Mouse (Mus musculus) thymus, postnatal 0 days (tissue): ENCODE data around the gene Daw1. TPM values are rescaled to one million over a fixed set of nuclear protein-coding genes. Genes with fewer than 3 reads are reported as not detected.

Experiments
- DNase-seq: peaks from one replicate; pipeline ENCODE4 v3.0.0-alpha.2; 2015; ENCODE audit warnings: low spot score
- polyA plus RNA-seq: library from polyadenylated mRNA; unstranded; fragments of >200 nt; fragmentation: Nextera tagmentation; extraction: Ambion mirVana; gene quantifications from 2 replicates; pipeline ENCODE4 v1.2.1, GENCODE M21; 2015

Gene Daw1
- polyA plus RNA-seq, result 0.08 TPM in 1 of 2 replicates, not detected in the other

DNA sequence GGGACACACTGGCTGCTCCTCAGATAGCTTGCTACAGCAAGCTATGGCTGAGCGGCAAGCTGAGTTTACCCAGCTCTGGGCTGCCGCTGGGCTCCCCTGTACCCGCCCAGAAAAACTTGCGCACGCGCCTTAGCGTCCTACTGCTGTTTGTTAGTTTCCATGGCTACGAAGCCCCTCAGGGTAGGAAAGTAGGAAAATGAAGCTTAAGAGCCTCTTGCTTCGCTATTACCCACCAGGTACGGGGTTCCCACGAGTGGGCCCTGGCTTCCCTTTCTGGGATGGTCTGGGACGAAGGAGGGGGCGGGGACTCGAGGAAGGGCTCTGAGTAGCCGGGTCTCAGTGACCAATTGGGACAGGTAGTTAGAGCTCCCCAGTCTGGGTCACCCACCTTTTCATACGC is at the start of gene Daw1:
Daw1 (plus strand) TSS at position 150 of the 400 bp plus-strand sequence.
- DNase-seq, result peak; percentile 7

DNA sequence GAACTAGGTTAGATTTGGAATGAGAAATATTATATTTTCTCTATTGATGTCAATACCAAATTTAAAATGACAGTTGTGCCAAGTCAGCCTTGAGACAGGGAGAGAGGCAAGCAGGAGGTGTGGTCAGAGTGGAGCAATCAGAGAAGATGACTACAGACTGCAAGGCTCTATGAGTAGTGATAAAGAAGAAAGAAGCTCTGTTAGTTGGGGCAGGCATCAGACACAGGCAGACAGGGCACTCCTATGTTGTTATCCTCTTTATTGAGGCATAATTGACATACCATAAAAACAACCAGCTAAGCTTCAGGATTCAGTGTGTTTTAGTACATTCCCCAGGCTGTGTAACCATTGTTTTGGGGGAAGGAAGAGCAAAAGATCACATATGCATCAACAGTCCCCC is 48.6 kb upstream of the Daw1 start:
- no peak for DNase-seq

DNA sequence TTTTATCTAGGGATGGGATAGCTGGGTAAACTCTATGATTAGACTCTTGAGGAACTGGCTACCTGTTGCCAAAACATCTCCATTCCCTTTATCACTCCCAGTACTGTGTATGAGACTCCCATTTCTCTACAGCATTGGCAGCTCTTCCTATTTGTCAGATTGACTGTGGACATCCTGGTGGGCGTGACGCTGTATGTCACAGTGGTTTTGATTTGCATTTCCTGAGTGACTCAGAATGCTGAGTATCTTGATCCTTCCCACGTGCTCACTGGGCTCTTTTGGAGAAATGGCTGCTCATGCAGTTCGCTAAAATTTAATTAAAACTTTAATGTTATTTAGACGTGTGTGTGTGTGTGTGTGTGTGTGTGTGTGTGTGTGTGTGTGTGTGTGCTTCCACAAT is 47.8 kb upstream of the Daw1 start:
- no peak for DNase-seq

DNA sequence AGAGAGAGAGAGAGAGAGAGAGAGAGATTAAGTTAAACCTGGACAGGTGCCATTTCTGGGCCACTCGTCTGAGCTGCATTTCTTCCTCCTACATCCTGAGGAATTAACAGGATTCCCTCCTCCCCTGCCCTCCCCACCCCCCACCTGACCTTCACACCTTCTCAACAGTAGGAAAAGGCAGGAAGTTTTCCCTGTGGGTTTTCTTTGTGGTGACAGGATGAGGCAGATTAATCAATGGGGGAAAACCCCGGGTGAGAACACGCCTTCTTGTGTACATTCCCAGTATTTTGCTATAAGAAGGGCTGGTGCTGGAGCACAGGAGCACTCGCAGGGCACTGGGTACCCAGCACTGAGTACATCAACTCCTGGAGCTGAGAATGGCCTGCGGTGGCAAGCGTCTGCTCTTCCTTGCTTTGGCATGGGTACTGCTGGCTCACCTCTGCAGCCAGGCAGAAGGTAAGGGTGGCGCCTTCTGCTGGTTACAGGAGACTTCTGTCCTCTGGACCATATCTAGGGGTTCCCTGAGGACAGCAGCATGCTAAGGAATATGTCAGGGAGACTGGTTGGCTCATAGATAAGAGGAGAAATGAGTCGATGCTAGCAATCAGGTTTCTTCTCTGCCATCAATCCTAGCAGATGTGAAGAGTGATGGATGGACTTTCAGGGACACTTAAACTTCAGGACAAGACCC is 43.0 kb upstream of the Daw1 start, which contains the start of gene Ccl20:
Ccl20 (plus strand) TSS at position 320 of the 691 bp plus-strand sequence.
- DNase-seq, result no peak

DNA sequence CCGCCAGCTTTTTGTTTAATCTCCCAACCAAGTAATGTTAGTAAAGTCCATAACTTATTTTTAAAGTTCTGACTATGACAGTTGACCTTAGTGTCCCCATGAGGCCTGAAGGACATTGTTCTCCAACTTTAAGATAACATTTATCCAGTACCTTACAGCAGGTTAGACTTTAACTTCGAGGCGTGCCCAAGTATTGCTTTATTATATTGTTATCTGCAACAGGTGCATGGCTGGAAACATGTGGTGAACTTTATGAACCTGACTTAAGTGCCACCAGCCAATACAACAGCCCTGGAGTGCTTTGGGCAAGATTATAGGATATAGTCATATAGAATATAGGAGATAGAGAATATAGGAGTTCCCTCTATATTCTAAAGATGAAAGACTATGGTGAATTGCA is 42.3 kb upstream of the Daw1 start:
- no peak for DNase-seq

DNA sequence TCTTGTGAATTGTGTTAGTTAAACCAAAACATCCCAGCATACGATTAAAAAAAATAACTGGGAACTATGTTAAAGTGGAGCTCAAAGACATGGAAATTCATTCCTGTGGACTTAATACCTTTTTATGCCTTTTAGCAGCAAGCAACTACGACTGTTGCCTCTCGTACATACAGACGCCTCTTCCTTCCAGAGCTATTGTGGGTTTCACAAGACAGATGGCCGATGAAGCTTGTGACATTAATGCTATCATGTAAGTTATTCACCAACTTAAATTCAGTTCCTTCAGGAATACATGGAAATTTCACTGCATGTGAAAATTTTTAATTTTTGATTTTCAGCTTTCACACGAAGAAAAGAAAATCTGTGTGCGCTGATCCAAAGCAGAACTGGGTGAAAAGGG is 41.9 kb upstream of the Daw1 start:
- DNase-seq, result no peak

DNA sequence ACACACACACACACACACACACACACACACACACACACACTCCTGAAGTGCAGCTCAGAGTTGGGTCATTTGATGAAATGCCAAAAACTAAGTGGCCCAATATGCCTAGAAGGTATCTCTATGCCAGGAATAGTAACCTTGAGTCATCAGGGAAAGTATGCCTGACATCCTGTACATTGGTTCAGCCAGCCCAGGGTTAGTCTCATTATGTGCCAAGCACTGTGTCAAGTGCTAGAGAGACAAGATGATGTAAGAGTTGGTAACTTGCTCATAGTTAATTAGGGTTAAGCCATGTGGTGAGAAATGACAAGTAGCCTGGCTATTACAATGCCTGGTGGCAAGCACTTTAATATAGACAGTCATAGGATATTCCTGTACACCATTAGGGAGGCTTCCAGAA is 39.6 kb upstream of the Daw1 start:
- DNase-seq, result no peak

DNA sequence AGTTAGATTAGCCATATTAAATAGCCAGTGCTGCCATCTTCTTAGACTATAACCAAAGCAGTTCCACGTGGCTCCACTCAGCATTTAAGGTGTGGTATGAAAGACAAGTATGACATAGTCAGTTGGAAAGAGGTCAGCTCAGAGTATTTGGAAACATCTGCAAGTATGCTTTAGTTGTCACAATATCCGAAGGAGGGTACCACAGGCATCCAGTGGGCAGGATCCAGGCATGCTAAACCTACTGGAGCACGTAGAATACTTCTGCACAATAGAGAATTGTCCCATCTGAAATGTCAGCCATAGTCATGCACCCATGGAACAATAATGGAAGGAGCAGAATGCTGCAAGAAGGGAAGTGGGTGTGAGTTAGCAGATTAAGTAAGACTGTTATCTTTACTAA is 39.2 kb upstream of the Daw1 start:
- no peak for DNase-seq

DNA sequence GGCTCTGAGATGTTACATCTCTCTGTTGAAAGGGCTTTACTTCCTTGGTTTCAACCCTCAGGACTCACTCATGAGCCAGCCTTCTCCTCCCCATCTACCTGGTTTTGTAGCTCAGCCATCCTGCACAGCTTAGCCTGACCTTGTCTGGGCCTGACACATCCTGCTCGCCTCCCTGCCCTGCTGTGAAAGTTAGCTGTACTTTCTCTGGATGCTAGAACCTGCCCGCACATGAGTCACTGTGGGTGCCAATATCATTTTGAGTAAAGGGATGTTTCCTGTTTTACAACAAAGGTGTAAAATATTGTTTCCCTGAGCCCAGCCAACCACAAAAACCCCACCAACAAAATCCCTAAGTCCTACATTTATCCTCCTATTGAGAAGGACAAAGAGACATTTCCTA is 36.4 kb upstream of the Daw1 start:
- DNase-seq, result no peak

DNA sequence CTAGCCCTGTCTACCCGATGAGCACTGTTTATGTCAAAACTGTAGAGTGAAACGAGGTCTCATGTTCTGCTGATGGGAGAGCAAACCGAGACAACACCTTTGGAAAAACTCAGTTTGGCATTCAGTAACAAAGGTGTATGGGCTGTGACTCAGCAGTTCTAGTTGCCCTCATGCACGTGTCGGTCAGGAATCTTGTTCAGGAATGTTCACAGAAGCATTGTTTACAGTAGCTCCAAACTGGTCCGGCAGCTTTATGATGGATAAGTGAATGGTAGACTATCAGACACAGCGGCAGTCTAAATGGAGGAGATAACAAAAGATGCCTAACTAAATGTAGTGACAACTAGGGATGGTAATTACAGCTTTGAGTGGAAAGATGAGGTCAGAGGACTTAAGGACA is 23.7 kb upstream of the Daw1 start:
- DNase-seq, result no peak

DNA sequence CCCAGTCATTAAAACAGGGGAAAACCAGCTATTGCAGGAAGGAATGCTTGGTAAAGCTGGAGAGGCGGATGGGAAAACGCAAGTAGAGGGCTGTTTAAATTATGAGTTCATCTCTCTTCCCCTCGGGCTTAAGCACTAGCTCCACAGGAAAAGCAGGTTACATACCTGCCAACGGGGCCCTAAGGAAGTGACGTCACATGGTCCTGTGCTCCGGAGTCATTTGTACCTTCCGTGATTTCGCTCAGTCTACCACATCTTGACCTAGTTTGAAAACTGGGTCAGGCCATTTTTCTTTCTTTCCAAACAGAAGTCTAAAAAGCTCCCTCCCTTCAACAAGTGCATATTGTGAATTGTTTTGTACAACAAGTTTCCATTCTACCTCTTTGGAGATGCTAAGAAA is 21.7 kb upstream of the Daw1 start:
- no peak for DNase-seq

DNA sequence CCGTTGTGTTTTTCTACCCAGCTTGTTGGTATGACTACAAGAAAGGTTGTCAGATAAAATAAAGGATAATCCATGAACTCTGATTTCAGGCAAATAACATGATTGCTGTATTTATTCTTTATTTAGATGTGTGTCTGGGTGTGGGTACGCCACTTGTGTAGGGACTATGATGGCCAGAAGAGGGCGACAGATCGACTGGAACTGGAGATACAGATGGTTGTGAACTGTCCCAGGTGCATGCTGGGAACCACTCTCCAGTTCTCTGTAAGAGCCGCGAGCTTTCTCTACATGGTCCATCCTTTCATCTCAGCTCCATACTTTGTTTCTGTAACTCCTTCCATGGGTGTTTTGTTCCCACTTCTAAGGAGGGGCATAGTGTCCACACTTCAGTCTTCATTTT is 20.8 kb upstream of the Daw1 start:
- DNase-seq, result no peak

DNA sequence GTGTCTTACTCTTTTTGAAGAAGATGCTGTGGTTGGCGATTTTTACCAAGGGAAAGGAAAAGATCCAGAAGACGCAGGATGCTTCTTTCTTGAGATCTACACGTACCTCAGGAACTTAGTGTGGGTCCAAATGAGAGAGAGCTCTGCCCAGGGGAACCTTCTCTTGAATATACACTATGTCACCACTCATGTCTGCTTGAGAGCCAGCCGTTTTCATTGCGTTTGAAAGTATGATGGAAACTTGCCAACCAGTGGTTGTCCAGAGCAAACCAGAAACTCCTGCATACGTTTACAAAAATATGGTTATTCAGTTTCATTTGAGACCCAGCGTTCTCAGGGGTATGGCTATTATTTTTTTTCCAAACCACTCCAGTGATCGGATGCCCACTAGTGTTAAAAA is 18.0 kb upstream of the Daw1 start:
- DNase-seq, result no peak

DNA sequence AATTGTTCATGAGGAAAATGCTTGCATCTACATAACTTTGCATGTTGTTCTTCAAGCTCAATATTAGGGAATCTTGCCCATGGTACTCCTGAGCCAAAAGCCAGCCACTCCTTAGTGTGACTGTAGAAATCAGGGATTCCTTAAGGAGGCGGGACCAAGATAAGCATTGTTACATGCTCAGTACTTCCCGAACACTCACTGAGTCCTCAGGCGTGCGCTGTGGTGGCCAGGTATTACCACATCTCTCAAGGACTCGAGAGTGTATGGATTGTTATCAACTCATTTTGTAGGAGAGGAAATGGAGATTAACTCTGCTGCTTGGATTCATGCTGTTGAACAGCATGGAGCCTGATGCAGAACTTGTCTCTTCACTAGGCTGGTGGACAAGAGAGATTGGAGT is 17.5 kb upstream of the Daw1 start:
- no peak for DNase-seq

DNA sequence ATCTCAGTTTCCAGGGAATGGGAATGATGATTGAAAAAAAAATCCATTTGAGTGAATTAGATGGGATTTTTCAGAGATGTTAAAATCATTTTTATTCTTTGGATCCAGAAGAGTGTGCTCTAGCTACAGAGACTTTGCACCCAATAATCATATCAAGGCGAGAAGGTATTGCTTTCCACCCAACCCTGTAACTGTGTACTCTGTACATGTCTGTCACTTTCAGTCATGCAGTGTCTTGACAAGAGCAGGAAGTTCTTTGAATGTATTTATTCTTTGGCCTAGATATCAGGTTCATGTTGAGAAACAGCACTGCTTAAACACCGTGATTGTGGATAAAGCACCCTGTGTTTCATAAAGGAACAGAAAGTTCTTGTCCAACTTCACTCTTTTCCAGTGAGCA is 13.0 kb upstream of the Daw1 start:
- DNase-seq, result no peak

DNA sequence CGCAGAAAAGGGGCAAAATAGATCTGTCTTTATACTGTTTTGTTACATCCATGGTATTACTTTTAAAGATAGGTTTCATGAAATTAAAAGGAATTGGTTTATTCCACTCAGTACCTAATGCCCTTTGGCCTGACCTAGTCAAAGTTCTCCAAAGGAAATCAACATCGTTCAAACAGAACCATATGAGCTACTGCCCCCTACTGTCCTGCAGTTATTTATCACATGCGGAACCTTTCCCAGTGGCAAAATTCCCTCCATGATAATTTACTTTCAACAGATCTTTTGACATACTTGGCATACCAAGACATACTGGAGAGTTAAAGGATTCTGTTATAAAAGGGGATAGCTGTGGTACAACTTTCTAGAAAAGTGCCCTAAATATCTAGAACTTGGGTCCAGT is 9.3 kb upstream of the Daw1 start:
- no peak for DNase-seq

DNA sequence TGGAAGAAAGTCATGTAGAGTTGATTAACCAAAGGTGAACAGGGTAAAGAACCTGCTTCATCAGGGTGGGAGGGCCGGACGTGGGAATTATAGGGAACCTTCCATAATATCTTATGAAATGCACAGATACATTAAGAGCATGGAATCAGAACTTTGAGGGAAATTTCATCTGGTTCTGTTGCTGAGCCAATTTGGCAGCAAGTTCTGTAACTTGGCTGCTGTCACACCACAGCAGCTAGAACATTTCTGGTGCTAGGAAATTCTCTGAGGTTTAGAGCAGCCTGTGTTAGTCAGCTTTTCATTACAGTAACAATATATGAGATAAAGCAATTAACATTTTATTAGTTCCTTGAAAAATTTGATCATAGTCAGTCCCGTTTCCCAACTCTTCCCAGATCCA is 6.6 kb upstream of the Daw1 start:
- DNase-seq, result no peak

DNA sequence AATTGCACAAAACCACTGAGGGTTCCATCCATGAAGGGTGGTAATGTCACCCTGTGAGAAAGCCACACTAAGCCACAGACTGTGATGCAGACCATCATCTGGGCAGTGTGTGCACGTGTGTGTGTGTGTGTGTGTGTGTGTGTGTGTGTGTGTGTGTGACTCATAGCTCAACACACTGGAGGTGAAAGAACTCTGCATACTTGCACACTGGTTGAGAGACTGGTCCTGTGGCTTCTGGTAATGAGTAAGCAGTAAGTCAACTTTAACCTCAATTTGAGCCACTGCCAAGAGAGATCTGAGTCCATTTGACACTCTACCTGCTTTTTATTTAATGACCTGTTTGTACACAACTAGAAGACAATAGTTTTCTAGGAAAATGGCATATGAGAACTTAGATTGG is 2.7 kb upstream of the Daw1 start:
- DNase-seq, result no peak

DNA sequence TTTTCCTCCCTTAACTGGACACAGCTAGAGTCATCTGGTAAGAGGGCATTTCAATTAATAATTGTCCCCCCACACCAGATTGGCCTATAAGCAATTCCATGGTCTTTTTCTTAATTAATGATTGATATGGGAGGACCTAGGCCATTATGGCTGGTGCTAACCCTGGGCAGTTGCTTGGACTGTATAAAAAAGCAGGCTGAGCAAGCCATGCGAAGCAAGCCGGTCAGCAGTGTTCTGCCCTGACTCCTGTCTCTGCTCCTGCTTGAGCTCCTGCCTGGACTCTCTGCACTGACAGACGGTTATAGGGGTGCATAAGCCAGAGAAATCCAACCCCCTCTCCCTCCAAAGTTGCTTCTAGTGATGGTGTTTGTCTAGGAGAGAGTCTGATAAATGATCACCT is 2.1 kb downstream of the Daw1 start:
- DNase-seq, result no peak

DNA sequence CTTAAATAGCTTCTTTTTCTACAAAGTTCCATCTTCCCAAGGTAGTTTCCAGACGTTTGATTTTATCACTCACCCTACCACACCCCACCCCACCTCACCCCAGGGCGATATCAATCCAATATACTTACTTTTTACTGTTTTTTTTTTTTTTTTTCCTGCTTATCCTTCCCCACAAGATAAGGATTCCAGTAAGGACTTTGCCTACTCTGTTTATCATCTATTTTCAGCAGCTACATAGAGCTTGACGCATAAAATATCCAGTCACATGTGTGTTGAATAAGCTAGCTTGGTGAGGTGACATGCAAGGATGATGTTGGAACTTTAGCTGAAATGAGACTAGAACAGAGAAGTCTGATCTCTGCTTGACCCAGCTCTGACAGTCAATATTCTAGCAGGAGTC is 4.5 kb downstream of the Daw1 start:
- no peak for DNase-seq

DNA sequence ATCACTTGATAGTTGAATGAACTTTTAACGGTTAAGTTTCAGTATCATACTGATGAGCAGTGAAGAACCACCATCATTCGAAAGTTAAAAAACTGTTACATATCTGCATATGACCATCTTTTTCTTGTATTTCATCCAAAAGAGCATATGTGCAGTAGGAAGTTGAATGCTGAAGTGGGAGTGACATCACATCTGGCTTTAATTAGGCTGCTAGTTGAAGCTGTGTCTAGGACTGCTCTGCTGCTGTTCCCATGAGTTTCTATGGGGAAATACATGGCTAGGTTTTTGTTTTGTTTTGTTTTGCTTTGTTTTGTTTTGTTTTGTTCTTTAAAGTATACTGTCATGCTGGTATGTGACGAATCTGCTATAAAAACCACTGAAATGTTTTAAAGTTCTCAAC is 9.6 kb downstream of the Daw1 start:
- DNase-seq, result no peak

DNA sequence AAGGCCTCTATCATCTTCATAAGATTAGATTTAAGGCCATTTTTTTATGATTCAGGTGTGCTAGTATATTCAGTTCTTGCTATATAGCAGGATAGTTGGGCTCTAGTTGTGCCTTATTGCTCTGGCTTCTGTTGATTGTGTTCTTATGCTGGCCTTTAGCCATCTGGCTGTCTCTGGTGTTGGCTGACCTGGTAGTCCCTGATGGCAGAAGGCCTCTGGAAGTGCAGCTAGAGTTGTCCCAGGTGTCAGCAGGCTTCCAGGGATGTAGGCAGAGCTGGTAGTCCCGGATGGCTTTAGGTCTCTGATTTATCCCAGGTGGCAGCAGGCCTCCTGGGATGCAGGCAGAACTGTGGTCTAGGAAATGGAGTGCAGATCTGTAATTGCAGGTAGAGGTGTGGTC is 16.4 kb downstream of the Daw1 start:
- DNase-seq, result no peak

DNA sequence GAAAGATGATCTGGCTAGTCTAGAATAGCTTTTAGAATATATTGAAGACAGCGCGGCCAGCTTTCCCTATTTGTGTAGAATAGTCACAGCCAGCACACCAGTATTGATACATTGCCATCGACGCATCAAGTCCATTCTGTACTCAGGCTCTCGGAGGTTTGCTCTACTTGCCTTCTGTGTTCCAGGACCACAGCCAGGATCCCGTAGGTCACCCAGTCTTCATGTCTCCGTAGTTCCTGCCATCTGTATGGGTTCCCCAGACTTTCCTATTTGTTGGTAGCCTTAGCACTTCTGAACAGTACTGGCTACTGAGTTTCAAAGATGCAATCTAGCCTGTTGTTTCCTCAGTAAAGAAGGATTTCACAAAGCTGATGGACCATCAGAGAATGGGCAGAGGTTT is 20.0 kb downstream of the Daw1 start:
- no peak for DNase-seq

DNA sequence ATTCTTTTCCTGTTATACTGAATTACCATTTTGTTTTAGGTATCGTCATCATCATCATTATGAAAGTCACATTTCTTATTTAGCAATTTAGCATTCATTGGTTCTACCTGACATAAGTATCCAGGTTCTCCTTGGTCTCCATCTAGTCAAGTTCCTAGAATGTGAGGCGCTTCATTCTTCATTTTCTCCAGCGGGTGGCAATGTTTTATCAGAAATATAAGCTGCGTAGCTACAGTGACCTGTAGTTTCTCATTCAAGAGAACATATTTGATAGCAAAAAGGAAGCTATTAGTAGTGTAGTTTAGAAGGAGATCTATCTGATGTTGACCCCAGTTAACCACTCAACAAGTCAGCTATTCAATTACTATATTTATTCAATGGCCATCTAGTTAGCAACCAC is 21.9 kb downstream of the Daw1 start:
- DNase-seq, result no peak
